Mouse (Mus musculus): Measurements from ENCODE around the gene Lzts2. TPM values are rescaled to one million over a fixed set of nuclear protein-coding genes. Genes with fewer than 3 reads are reported as not detected.

Gene Lzts2
- polyA plus RNA-seq, 1 experiment from 2014 or later = 24.7 TPM

DNA sequence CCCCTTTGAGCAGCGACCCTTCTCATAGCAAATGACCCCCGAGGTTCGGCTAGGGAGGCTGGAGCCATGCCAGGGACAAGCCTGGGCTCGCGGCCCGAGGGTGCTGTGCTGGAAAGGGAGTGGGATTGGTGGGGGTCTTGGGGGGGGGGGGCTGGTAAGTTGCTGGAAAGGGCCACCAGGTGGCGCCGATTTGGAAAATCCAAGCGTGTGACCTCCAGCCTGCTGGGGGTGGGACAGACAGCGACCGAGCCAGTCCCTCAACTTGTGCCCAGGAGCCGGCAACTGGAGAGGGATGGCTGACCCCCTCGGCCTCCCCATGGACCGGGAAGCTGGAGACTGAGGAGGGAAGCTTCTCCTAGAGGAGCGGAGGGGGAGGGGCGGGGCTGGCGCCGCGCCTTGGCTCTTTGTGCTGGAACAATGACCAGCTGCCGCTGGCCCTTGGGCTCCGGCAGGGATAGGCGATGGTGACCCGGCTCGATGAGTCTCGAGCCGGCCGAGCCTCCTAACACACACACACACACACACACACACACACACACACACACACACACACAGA is 3.1 kb downstream of the Lzts2 start:
- no peaks in the 10 kb centered on the region for H3K9me3 ChIP-seq (replicated peaks)
- H3K27ac ChIP-seq = peak overlapping the region; percentile 97
- H3K27me3 ChIP-seq = no peaks in the 10 kb centered on the region
- peak overlapping the region; percentile 72 for H3K4me3 ChIP-seq
- H3K4me2 ChIP-seq = peak overlapping the region; percentile 88
- peak; percentile 64 for ATAC-seq
- peak overlapping the region; percentile 91 for H3K9ac ChIP-seq
- peaks cover 69% of the 10 kb centered on the region for H3K4me1 ChIP-seq
- 0% methylated on average over 12 of the region's 27 CpGs for WGBS
- H3K36me3 ChIP-seq (ENCODE audit: poor library complexity, severe bottlenecking) = peaks cover 7% of the 10 kb centered on the region; the same call in 1 of the 2 replicates

DNA sequence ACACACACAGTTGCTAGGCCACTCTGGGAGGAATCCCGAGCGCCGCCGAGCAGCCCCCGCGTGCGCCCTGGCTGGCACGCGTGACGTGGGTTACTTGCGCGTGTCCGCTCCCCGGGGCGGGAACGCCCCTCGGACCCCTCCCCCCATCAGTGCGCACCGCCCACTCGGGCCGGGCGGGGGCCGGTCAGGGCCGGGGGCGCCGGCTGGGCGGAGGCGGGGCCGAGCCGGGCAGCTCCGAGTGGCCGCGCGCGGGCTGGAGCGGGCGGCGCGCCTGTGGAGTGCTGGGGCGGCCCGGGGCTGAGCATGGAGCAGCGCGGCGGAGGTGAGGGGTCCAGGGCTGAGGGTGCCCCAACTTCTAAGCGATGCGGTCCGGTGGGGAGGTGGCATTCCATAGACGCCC is 3.7 kb downstream of the Lzts2 start:
- Histone ChIP-seq H3K4me2 (peak overlapping the region; percentile 88), H3K36me3 (ENCODE audit: poor library complexity, severe bottlenecking) (peaks cover 13% of the 10 kb centered on the region; the same call in 1 of the 2 replicates), H3K27me3 (no peaks in the 10 kb centered on the region), H3K27ac (peak overlapping the region; percentile 97), H3K4me1 (peaks cover 66% of the 10 kb centered on the region), H3K9me3 (replicated peaks) (no peaks in the 10 kb centered on the region), H3K4me3 (peak overlapping the region; percentile 72), H3K9ac (peak overlapping the region; percentile 91)
- WGBS = under 1% methylated on average over 39 of the region's 48 CpGs
- ATAC-seq = peak; percentile 77

DNA sequence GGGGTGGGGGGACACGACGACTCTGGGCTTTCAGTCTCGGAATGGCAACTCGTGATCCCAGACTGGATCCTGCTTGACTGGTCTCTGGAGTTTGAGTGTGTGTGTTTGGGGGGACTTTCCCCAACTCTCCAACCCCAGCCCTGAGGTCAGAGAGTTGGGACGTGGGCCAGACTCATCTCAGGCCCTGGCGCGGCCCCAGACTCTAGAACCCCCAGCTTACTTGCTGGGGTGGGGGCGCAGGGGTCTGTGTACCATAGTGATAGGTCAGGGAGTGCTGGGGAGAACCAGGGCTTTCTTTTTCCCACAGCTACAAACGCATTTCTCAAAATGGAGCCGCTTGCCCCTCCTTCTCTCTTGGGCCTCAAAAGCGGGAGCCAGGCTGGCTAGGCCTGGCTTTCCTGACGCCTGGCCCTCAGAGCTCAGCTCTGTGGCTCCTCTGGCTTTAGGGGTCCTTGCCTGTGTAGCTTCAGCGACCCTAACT is 4.2 kb downstream of the Lzts2 start:
- WGBS = 0% methylated on average over 12 of the region's 13 CpGs
- Histone ChIP-seq H3K9ac (peak overlapping the region; percentile 91), H3K4me1 (peaks cover 66% of the 10 kb centered on the region), H3K27me3 (no peaks in the 10 kb centered on the region), H3K9me3 (replicated peaks) (no peaks in the 10 kb centered on the region), H3K4me2 (peak overlapping the region; percentile 88), H3K27ac (peak overlapping the region; percentile 97), H3K36me3 (ENCODE audit: poor library complexity, severe bottlenecking) (peaks cover 15% of the 10 kb centered on the region), H3K4me3 (peak overlapping the region; percentile 72)
- ATAC-seq = no peak

DNA sequence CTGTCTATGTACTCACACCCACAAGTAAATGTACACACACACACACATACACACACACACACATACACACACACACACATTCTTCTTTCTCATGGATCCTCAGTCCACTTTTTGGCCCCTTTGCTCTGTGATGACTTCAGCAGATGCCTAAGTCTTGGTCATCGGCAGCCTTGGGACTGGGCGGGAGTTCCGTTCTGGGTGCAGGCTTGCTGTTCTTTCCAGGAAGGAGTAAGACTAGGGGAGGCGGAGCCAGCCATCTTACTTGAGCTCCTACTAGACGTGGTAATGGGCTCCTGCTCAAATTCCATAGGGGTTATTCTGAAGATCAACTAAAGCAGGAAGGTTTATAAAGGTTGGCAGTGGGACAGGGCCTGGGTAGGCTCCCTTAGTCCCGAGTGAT is 6.1 kb downstream of the Lzts2 start:
- no peaks in the 10 kb centered on the region for H3K9me3 ChIP-seq (replicated peaks)
- H3K36me3 ChIP-seq (ENCODE audit: poor library complexity, severe bottlenecking) = peaks cover 33% of the 10 kb centered on the region
- H3K27ac ChIP-seq = no peak overlapping the region
- H3K4me3 ChIP-seq = 0 out of 2 replicates have a peak overlapping the region, but pooled peaks have one; percentile 10
- peak overlapping the region; percentile 21; the same call in 1 of the 2 replicates for H3K9ac ChIP-seq
- H3K4me2 ChIP-seq = peak overlapping the region; percentile 32; the same call in 1 of the 2 replicates
- H3K4me1 ChIP-seq = peaks cover 53% of the 10 kb centered on the region
- WGBS = 73% methylated on average over 6 of the region's 6 CpGs
- ATAC-seq = no peak
- no peaks in the 10 kb centered on the region for H3K27me3 ChIP-seq

DNA sequence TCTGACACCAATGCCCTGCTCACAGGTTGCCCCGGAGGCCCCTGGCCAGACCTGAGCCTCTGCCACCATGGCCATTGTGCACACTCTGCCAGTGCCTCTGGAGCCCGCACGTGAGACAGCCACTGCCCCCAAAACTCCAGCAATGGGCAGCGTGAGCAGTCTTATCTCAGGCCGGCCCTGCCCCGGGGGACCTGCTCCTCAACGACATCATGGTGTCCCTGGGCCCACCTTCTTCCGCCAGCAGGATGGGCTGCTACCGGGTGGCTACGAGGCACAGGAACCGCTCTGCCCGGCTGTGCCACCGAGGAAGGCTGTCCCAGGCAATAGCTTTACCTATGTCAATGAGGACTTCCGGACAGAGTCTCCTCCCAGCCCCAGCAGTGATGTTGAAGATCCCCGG is 7.1 kb downstream of the Lzts2 start:
- Histone ChIP-seq H3K9me3 (replicated peaks) (no peaks in the 10 kb centered on the region), H3K4me2 (no peak overlapping the region; the same call in 1 of the 2 replicates), H3K9ac (peak overlapping the region; percentile 40; the same call in 1 of the 2 replicates), H3K27ac (no peak overlapping the region), H3K4me3 (no peak overlapping the region), H3K4me1 (peaks cover 43% of the 10 kb centered on the region), H3K27me3 (no peaks in the 10 kb centered on the region), H3K36me3 (ENCODE audit: poor library complexity, severe bottlenecking) (peaks cover 44% of the 10 kb centered on the region)
- ATAC-seq = no peak
- whole genome bisulfite sequencing = 92% methylated on average over 15 of the region's 15 CpGs

DNA sequence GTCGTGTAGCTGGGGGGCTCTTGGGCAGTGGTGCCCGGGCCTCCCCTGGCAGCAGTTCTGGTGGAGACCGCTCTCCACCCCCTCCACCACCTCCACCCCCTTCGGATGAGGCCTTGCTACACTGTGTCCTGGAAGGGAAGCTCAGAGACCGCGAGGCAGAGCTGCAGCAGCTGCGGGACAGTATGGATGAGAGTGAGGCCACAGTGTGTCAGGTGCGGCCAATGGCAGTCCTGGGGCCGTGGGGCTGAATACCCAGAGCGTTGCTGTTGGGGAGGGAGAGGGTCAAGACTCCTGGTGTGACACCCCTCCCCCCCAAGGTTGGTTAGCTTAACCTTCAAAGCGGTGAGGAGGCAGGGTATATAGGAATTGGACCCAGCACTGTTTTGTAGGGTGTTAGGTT is 9.8 kb downstream of the Lzts2 start:
- Histone ChIP-seq H3K27ac (no peak overlapping the region), H3K9me3 (replicated peaks) (no peaks in the 10 kb centered on the region), H3K4me2 (no peak overlapping the region), H3K9ac (no peak overlapping the region), H3K36me3 (ENCODE audit: poor library complexity, severe bottlenecking) (peaks cover 63% of the 10 kb centered on the region), H3K27me3 (no peaks in the 10 kb centered on the region), H3K4me1 (peaks cover 27% of the 10 kb centered on the region), H3K4me3 (no peak overlapping the region)
- ATAC-seq = no peak
- WGBS = 91% methylated on average over 11 of the region's 11 CpGs

DNA sequence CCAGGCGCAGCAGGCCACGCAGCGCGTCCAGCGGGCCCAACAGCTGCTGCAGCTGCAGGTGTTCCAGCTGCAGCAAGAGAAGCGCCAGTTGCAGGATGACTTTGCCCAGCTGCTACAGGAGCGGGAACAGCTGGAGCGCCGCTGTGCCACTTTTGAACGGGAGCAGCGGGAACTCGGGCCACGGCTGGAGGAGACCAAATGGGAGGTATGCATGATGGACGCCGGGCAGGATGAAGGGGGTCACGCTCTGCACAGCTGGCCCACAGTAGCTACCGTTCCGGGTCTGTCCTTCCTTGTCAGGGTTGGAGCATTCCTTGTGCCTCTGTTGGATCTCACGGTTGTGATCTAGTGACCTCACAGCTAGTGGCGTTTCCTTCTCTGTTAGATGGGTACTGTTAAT is 10.6 kb downstream of the Lzts2 start:
- Histone ChIP-seq H3K4me2 (no peak overlapping the region), H3K27me3 (no peaks in the 10 kb centered on the region), H3K9me3 (replicated peaks) (no peaks in the 10 kb centered on the region), H3K9ac (no peak overlapping the region), H3K36me3 (ENCODE audit: poor library complexity, severe bottlenecking) (peaks cover 63% of the 10 kb centered on the region), H3K27ac (no peak overlapping the region), H3K4me3 (no peak overlapping the region), H3K4me1 (peaks cover 19% of the 10 kb centered on the region)
- WGBS = 92% methylated on average over 20 of the region's 20 CpGs
- ATAC-seq = no peak

DNA sequence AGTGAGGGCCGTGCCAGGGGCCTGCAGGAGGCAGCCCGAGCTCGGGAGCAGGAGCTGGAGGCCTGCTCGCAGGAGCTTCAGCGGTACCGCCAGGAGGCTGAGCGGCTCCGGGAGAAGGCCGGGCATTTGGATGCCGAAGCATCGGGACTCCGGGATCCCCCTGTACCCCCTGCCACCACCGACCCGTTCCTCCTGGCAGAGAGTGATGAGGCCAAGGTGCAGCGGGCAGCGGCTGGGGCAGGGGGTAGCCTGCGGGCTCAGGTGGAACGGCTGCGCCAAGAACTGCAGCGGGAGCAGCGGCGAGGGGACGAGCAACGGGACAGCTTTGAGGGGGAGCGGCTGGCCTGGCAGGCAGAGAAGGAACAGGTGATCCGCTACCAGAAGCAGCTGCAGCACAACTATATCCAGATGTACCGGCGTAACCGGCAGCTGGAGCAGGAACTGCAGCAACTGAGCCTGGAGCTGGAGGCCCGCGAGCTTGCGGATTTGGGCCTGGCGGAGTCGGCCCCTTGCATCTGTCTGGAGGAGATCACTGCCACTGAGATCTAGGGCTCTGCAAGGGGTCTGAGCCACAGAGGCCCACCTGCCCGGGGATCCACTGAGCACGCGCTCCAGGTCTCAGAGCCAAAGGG is 11.8 kb downstream of the Lzts2 start:
- Histone ChIP-seq H3K4me2 (no peak overlapping the region), H3K9me3 (replicated peaks) (no peaks in the 10 kb centered on the region), H3K27ac (no peak overlapping the region), H3K4me3 (no peak overlapping the region), H3K4me1 (peaks cover 9% of the 10 kb centered on the region), H3K36me3 (ENCODE audit: poor library complexity, severe bottlenecking) (peaks cover 63% of the 10 kb centered on the region), H3K9ac (no peak overlapping the region), H3K27me3 (no peaks in the 10 kb centered on the region)
- 93% methylated on average over 37 of the region's 37 CpGs for WGBS
- ATAC-seq = no peak

DNA sequence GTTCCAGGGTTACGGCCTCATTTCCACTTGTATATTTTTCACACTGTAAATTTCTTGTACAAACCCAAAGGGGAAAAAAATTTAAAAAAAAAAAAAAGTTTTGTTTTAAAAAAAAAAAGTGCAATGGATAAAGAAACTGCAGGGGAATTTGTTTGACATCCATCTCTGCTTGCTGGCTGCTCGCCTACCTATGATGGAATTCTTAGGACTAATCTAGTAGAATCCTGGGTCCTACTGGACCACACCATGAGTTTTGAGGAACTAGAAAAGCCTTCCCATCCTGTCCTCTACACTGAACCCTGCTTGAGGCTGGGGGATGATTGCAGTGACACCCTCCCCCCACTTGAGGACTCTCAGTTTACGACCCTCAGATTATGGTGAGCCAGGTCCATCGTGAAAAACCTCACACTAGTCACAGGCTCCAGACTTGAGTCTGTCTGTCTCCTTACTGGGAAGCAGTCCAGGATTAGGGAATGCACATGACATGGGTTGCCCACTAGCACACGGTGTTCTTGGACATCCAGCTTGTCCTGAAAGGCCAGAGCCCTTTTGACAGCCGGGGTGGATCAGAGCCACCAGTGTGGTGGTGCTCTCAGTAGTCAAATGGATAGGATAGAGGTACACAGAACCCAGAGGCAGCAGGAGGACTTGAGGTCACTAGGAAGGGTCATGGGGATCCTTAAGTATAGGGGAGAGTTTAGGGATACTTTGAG is 12.9 kb downstream of the Lzts2 start:
- Histone ChIP-seq H3K36me3 (ENCODE audit: poor library complexity, severe bottlenecking) (peaks cover 56% of the 10 kb centered on the region), H3K9ac (no peak overlapping the region), H3K27ac (no peak overlapping the region), H3K4me1 (peaks cover 3% of the 10 kb centered on the region), H3K9me3 (replicated peaks) (no peaks in the 10 kb centered on the region), H3K4me2 (no peak overlapping the region), H3K27me3 (no peaks in the 10 kb centered on the region), H3K4me3 (no peak overlapping the region)
- 88% methylated on average over 6 of the region's 6 CpGs for WGBS
- ATAC-seq = no peak

DNA sequence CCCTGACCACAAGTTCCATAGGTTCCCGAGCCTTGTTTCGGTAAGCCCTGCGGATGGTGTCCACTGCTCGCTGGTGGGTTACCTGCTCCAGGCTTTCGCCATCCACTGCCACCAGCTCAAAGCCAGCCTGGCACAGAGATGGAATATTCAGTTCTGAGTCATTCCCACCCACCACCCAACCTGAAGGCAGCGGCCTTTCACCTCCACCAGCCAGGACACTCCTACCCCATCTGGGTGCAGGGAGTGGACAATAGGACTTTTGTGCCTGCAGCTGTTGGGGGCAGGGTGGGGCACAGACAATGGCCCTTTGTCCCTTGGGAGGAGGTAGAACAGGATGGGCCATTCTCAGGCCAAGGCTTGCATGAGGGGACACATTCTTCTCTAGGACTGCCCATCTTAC is 13.6 kb downstream of the Lzts2 start:
- H3K27ac ChIP-seq = no peak overlapping the region
- H3K4me3 ChIP-seq = no peak overlapping the region
- H3K9me3 ChIP-seq (replicated peaks) = no peaks in the 10 kb centered on the region
- WGBS = 82% methylated on average over 6 of the region's 6 CpGs
- no peaks in the 10 kb centered on the region for H3K27me3 ChIP-seq
- no peak overlapping the region for H3K4me2 ChIP-seq
- peaks cover 51% of the 10 kb centered on the region for H3K36me3 ChIP-seq (ENCODE audit: poor library complexity, severe bottlenecking)
- no peak for ATAC-seq
- peaks cover 3% of the 10 kb centered on the region for H3K4me1 ChIP-seq
- H3K9ac ChIP-seq = no peak overlapping the region

DNA sequence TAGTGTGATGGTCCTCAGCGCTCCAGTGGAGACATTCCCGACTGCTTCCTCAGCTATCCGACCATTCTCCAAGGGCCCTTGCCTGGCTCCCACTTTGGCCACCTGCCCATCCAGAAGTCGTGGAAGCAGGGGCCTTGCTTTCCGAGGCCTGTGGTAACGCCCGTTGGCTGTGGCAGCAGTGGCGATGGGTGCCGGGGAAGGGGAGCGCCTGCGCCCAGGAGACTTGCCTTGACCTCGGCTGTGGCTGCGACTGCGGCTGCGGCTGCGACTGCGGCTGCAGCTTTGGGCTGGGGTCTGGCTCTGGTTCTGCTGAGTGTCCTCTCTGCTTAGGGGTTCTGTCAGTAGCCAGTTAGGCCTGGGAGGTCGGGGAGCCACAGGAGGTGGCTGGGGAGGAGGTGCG is 14.5 kb downstream of the Lzts2 start:
- no peaks in the 10 kb centered on the region for H3K27me3 ChIP-seq
- H3K27ac ChIP-seq = no peak overlapping the region
- no peak for ATAC-seq
- no peaks in the 10 kb centered on the region for H3K9me3 ChIP-seq (replicated peaks)
- peaks cover 44% of the 10 kb centered on the region for H3K36me3 ChIP-seq (ENCODE audit: poor library complexity, severe bottlenecking)
- WGBS = 66% methylated on average over 19 of the region's 19 CpGs
- H3K9ac ChIP-seq = no peak overlapping the region
- no peak overlapping the region for H3K4me3 ChIP-seq
- H3K4me2 ChIP-seq = no peak overlapping the region
- H3K4me1 ChIP-seq = peaks cover 3% of the 10 kb centered on the region

DNA sequence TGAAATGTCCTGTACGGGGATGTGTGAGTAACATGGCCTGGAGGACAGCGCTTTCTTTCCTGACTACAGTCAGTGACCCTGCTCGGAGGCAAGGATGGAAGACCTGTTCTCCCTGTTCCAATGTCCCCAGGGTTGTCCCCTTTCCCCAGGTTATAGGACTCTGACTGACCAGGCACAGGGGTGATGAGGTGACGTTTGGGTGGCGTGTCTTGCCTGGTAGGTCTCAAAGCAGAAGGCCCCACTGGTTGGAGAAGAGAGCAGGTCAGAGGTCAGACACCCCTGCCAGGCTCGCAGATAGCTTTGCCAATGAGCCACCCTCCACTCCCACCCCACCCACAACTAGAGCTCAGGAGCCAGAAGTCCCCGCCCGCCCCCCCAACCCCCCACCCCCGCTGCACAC is 15.4 kb downstream of the Lzts2 start:
- ATAC-seq = no peak
- no peak overlapping the region for H3K27ac ChIP-seq
- WGBS = 76% methylated on average over 6 of the region's 9 CpGs
- H3K4me3 ChIP-seq = no peak overlapping the region
- no peak overlapping the region for H3K4me2 ChIP-seq
- H3K27me3 ChIP-seq = no peaks in the 10 kb centered on the region
- peaks cover 3% of the 10 kb centered on the region for H3K4me1 ChIP-seq
- no peak overlapping the region for H3K9ac ChIP-seq
- no peaks in the 10 kb centered on the region for H3K9me3 ChIP-seq (replicated peaks)
- H3K36me3 ChIP-seq (ENCODE audit: poor library complexity, severe bottlenecking) = peaks cover 37% of the 10 kb centered on the region
